Mouse (Mus musculus): ENCODE data around the gene Atp6v1e1. TPM values are rescaled to one million over a fixed set of nuclear protein-coding genes. Genes with fewer than 3 reads are reported as not detected.
"Not testable (repeated sequence)": the region's sequence is repeated elsewhere in the genome, so short reads cannot be mapped to it uniquely, and the experiment has no call there.

Gene Atp6v1e1
- total RNA-seq, 1 experiment from 2014 or later = 128 TPM

GRCm38 (mm10) chr6:120830056-120830455, 7.5 kb upstream of the Atp6v1e1 start:
- no peak for ATAC-seq (replicated peaks in 1 of 2; ENCODE audit: insufficient read depth in 1 of 2, low FRiP score in 2 of 2, low TSS enrichment in 1 of 2, low read depth in 1 of 2, poor library complexity in 2 of 2, severe bottlenecking in 2 of 2)

GRCm38 (mm10) chr6:120822937-120823614, 483 bp upstream of the Atp6v1e1 start:
- ATAC-seq (replicated peaks in 1 of 2; ENCODE audit: insufficient read depth in 1 of 2, low FRiP score in 2 of 2, low TSS enrichment in 1 of 2, low read depth in 1 of 2, poor library complexity in 2 of 2, severe bottlenecking in 2 of 2) = no peak

- no peak for ATAC-seq (replicated peaks in 1 of 2; ENCODE audit: insufficient read depth in 1 of 2, low FRiP score in 2 of 2, low TSS enrichment in 1 of 2, low read depth in 1 of 2, poor library complexity in 2 of 2, severe bottlenecking in 2 of 2)
Observed at GRCm38 (mm10) chr6:120821715-120822114, 878 bp downstream of the Atp6v1e1 start.

GRCm38 (mm10) chr6:120820941-120821340, 1.7 kb downstream of the Atp6v1e1 start:
- no peak for ATAC-seq (replicated peaks in 1 of 2; ENCODE audit: insufficient read depth in 1 of 2, low FRiP score in 2 of 2, low TSS enrichment in 1 of 2, low read depth in 1 of 2, poor library complexity in 2 of 2, severe bottlenecking in 2 of 2)

GRCm38 (mm10) chr6:120820144-120820543, 2.4 kb downstream of the Atp6v1e1 start:
- no peak for ATAC-seq (replicated peaks in 1 of 2; ENCODE audit: insufficient read depth in 1 of 2, low FRiP score in 2 of 2, low TSS enrichment in 1 of 2, low read depth in 1 of 2, poor library complexity in 2 of 2, severe bottlenecking in 2 of 2)

- ATAC-seq (replicated peaks in 1 of 2; ENCODE audit: insufficient read depth in 1 of 2, low FRiP score in 2 of 2, low TSS enrichment in 1 of 2, low read depth in 1 of 2, poor library complexity in 2 of 2, severe bottlenecking in 2 of 2) = no peak
Observed at GRCm38 (mm10) chr6:120819294-120819693, 3.3 kb downstream of the Atp6v1e1 start.

GRCm38 (mm10) chr6:120811999-120812398, 10.6 kb downstream of the Atp6v1e1 start:
- not testable (repeated sequence) for ATAC-seq (replicated peaks in 1 of 2; ENCODE audit: insufficient read depth in 1 of 2, low FRiP score in 2 of 2, low TSS enrichment in 1 of 2, low read depth in 1 of 2, poor library complexity in 2 of 2, severe bottlenecking in 2 of 2)

- ATAC-seq (replicated peaks in 1 of 2; ENCODE audit: insufficient read depth in 1 of 2, low FRiP score in 2 of 2, low TSS enrichment in 1 of 2, low read depth in 1 of 2, poor library complexity in 2 of 2, severe bottlenecking in 2 of 2) = no peak
Observed at GRCm38 (mm10) chr6:120807738-120808081, 14.9 kb downstream of the Atp6v1e1 start.

GRCm38 (mm10) chr6:120806999-120807737, 15.4 kb downstream of the Atp6v1e1 start:
- no peak for ATAC-seq (replicated peaks in 1 of 2; ENCODE audit: insufficient read depth in 1 of 2, low FRiP score in 2 of 2, low TSS enrichment in 1 of 2, low read depth in 1 of 2, poor library complexity in 2 of 2, severe bottlenecking in 2 of 2)

GRCm38 (mm10) chr6:120799581-120800041, 23.0 kb downstream of the Atp6v1e1 start:
- ATAC-seq (replicated peaks in 1 of 2; ENCODE audit: insufficient read depth in 1 of 2, low FRiP score in 2 of 2, low TSS enrichment in 1 of 2, low read depth in 1 of 2, poor library complexity in 2 of 2, severe bottlenecking in 2 of 2) = no peak

GRCm38 (mm10) chr6:120798905-120799304, 23.7 kb downstream of the Atp6v1e1 start:
- no peak for ATAC-seq (replicated peaks in 1 of 2; ENCODE audit: insufficient read depth in 1 of 2, low FRiP score in 2 of 2, low TSS enrichment in 1 of 2, low read depth in 1 of 2, poor library complexity in 2 of 2, severe bottlenecking in 2 of 2)

- no peak for ATAC-seq (replicated peaks in 1 of 2; ENCODE audit: insufficient read depth in 1 of 2, low FRiP score in 2 of 2, low TSS enrichment in 1 of 2, low read depth in 1 of 2, poor library complexity in 2 of 2, severe bottlenecking in 2 of 2)
Observed at GRCm38 (mm10) chr6:120798019-120798418, 24.6 kb downstream of the Atp6v1e1 start.

- ATAC-seq (replicated peaks in 1 of 2; ENCODE audit: insufficient read depth in 1 of 2, low FRiP score in 2 of 2, low TSS enrichment in 1 of 2, low read depth in 1 of 2, poor library complexity in 2 of 2, severe bottlenecking in 2 of 2) = no peak
Observed at GRCm38 (mm10) chr6:120796111-120796510, 26.5 kb downstream of the Atp6v1e1 start.

GRCm38 (mm10) chr6:120795422-120796086, 27.0 kb downstream of the Atp6v1e1 start:
- no peak for ATAC-seq (replicated peaks in 1 of 2; ENCODE audit: insufficient read depth in 1 of 2, low FRiP score in 2 of 2, low TSS enrichment in 1 of 2, low read depth in 1 of 2, poor library complexity in 2 of 2, severe bottlenecking in 2 of 2)

GRCm38 (mm10) chr6:120792947-120793346, 29.6 kb downstream of the Atp6v1e1 start:
- ATAC-seq (replicated peaks in 1 of 2; ENCODE audit: insufficient read depth in 1 of 2, low FRiP score in 2 of 2, low TSS enrichment in 1 of 2, low read depth in 1 of 2, poor library complexity in 2 of 2, severe bottlenecking in 2 of 2) = no peak

GRCm38 (mm10) chr6:120790717-120791116, 31.9 kb downstream of the Atp6v1e1 start:
- ATAC-seq (replicated peaks in 1 of 2; ENCODE audit: insufficient read depth in 1 of 2, low FRiP score in 2 of 2, low TSS enrichment in 1 of 2, low read depth in 1 of 2, poor library complexity in 2 of 2, severe bottlenecking in 2 of 2) = no peak

GRCm38 (mm10) chr6:120790153-120790552, 32.4 kb downstream of the Atp6v1e1 start:
- ATAC-seq (replicated peaks in 1 of 2; ENCODE audit: insufficient read depth in 1 of 2, low FRiP score in 2 of 2, low TSS enrichment in 1 of 2, low read depth in 1 of 2, poor library complexity in 2 of 2, severe bottlenecking in 2 of 2) = no peak

GRCm38 (mm10) chr6:120788904-120789303, 33.7 kb downstream of the Atp6v1e1 start:
- ATAC-seq (replicated peaks in 1 of 2; ENCODE audit: insufficient read depth in 1 of 2, low FRiP score in 2 of 2, low TSS enrichment in 1 of 2, low read depth in 1 of 2, poor library complexity in 2 of 2, severe bottlenecking in 2 of 2) = no peak
